Mouse (Mus musculus) intestine, postnatal 0 days (tissue): ENCODE measurements around the gene Tom1l2. TPM values are rescaled to one million over a fixed set of nuclear protein-coding genes. Genes with fewer than 3 reads are reported as not detected.

ENCODE experiments used
- ATAC-seq: fragments of 200-750 bp; cut with Nextera tagmentation; 2 replicates; pipeline ENCODE4 v1.8.0; 2017; ENCODE audit warnings: mild to moderate bottlenecking, moderate TSS enrichment, moderate library complexity
- H3K27ac ChIP-seq: fragments of 300-500 bp; sonication (generic); 2 replicates; pipeline ENCODE4 v1.5.1; 2014; ENCODE audit warnings: mild to moderate bottlenecking, low read depth, low read length, moderate library complexity
- H3K27me3 ChIP-seq: fragments of 300-500 bp; sonication (generic); replicated peaks from 2 replicates; pipeline ENCODE4 v1.6.1; 2014; ENCODE audit warnings: low read length, mixed read lengths; ENCODE audit not compliant: control insufficient read depth, insufficient read depth
- H3K36me3 ChIP-seq: fragments of 300-500 bp; sonication (generic); 2 replicates; pipeline ENCODE4 v1.6.1; 2014; ENCODE audit warnings: mild to moderate bottlenecking, moderate library complexity; ENCODE audit not compliant: control insufficient read depth, insufficient read depth
- H3K4me1 ChIP-seq: fragments of 300-500 bp; sonication (generic); replicated peaks from 2 replicates; pipeline ENCODE4 v1.6.1; 2014; ENCODE audit warnings: antibody characterized with exemption, low read length, mixed read lengths; ENCODE audit not compliant: control insufficient read depth, insufficient read depth
- H3K4me2 ChIP-seq: fragments of 300-500 bp; sonication (generic); replicated peaks from 2 replicates; pipeline ENCODE4 v1.6.1; 2014; ENCODE audit warnings: low read depth, mild to moderate bottlenecking, moderate library complexity
- H3K4me3 ChIP-seq: fragments of 300-500 bp; sonication (generic); 2 replicates; pipeline ENCODE4 v1.5.1; 2014; ENCODE audit warnings: low read depth, low read length
- H3K9ac ChIP-seq: fragments of 300-500 bp; sonication (generic); 2 replicates; pipeline ENCODE4 v1.6.1; 2014; ENCODE audit warnings: mild to moderate bottlenecking, low read depth, low read length
- H3K9me3 ChIP-seq: fragments of 300-500 bp; sonication (generic); 2 replicates; pipeline ENCODE4 v1.6.1; 2016; ENCODE audit warnings: mixed run types; ENCODE audit not compliant: control insufficient read depth
- CTCF ChIP-seq: sonication (generic); IDR thresholded peaks from 2 replicates; pipeline ENCODE4 v1.5.1; 2016; ENCODE audit warnings: low read depth, mild to moderate bottlenecking, control low read depth, antibody characterized with exemption, moderate library complexity
- WGBS: fragments of 180-500 bp; shearing (Covaris S2); extraction: QIAGEN DNeasy Blood & Tissue Kit; methylation state at CpG from one replicate; pipeline ENCODE4 v1.1.7; 2014; 5-methylcytosine and 5-hydroxymethylcytosine counted together
- polyA plus RNA-seq: library from polyadenylated mRNA; unstranded; fragments of >200 nt; fragmentation: Nextera tagmentation; extraction: Ambion mirVana; gene quantifications from 2 replicates; pipeline ENCODE4 v1.2.1, GENCODE M21; 2015

The Tom1l2 gene
- polyA plus RNA-seq, 1 experiment from 2014 or later = 29.6 TPM

GRCm38 (mm10) chr11:60200384-60200783, 152.3 kb downstream of the Tom1l2 start:
- Histone ChIP-seq H3K4me1 (0 out of 2 replicates have a peak, but pooled peaks cover 2% of the 10 kb centered on the region), H3K36me3 (peaks cover 84% of the 10 kb centered on the region), H3K9me3 (no peaks in the 10 kb centered on the region), H3K27ac (peak overlapping the region; percentile 60; the same call in 1 of the 2 replicates), H3K9ac (no peak overlapping the region), H3K27me3 (no peaks in the 10 kb centered on the region), H3K4me2 (no peak overlapping the region), H3K4me3 (no peak overlapping the region)
- ATAC-seq = no peak
- WGBS = 80% methylated on average over 11 of the region's 11 CpGs
- no peak for TF ChIP-seq CTCF

GRCm38 (mm10) chr11:60199702-60200184, 153.0 kb downstream of the Tom1l2 start:
- peak; percentile 31 for ATAC-seq
- WGBS = 26% methylated on average over 18 of the region's 18 CpGs
- peak; percentile 98 for TF ChIP-seq CTCF
- Histone ChIP-seq H3K27me3 (no peaks in the 10 kb centered on the region), H3K4me3 (no peak overlapping the region), H3K4me1 (0 out of 2 replicates have a peak, but pooled peaks cover 2% of the 10 kb centered on the region), H3K9me3 (peaks cover 3% of the 10 kb centered on the region; the same call in 1 of the 2 replicates), H3K36me3 (peaks cover 84% of the 10 kb centered on the region), H3K4me2 (no peak overlapping the region), H3K27ac (peak overlapping the region; percentile 50; the same call in 1 of the 2 replicates), H3K9ac (no peak overlapping the region)

- Histone ChIP-seq H3K36me3 (peaks cover 84% of the 10 kb centered on the region), H3K9ac (no peak overlapping the region), H3K4me2 (no peak overlapping the region), H3K9me3 (peaks cover 4% of the 10 kb centered on the region; the same call in 1 of the 2 replicates), H3K4me1 (0 out of 2 replicates have a peak, but pooled peaks cover 2% of the 10 kb centered on the region), H3K27ac (no peak overlapping the region), H3K27me3 (no peaks in the 10 kb centered on the region), H3K4me3 (no peak overlapping the region)
- no peak for ATAC-seq
- WGBS = 85% methylated on average over 12 of the region's 12 CpGs
- no peak for TF ChIP-seq CTCF
Observed at GRCm38 (mm10) chr11:60198651-60199050, 154.1 kb downstream of the Tom1l2 start.

GRCm38 (mm10) chr11:60197998-60198619, 154.6 kb downstream of the Tom1l2 start:
- ATAC-seq = no peak
- Histone ChIP-seq H3K9ac (no peak overlapping the region), H3K4me3 (no peak overlapping the region), H3K4me1 (0 out of 2 replicates have a peak, but pooled peaks cover 2% of the 10 kb centered on the region), H3K36me3 (peaks cover 83% of the 10 kb centered on the region), H3K9me3 (peaks cover 4% of the 10 kb centered on the region; the same call in 1 of the 2 replicates), H3K27ac (no peak overlapping the region), H3K4me2 (no peak overlapping the region), H3K27me3 (no peaks in the 10 kb centered on the region)
- WGBS = 72% methylated on average over 24 of the region's 24 CpGs
- no peak for TF ChIP-seq CTCF

GRCm38 (mm10) chr11:60196344-60196743, 156.4 kb downstream of the Tom1l2 start:
- TF ChIP-seq CTCF = 0 out of 2 replicates have a peak, but pooled peaks have one; percentile 9
- no peak overlapping the region for H3K9ac ChIP-seq
- no peak overlapping the region for H3K4me2 ChIP-seq
- H3K9me3 ChIP-seq = peaks cover 4% of the 10 kb centered on the region; the same call in 1 of the 2 replicates
- peak overlapping the region; percentile 46 for H3K27ac ChIP-seq
- ATAC-seq = peak; percentile 33; the same call in 1 of the 2 replicates
- no peaks in the 10 kb centered on the region for H3K27me3 ChIP-seq
- H3K4me3 ChIP-seq = no peak overlapping the region
- H3K36me3 ChIP-seq = peaks cover 67% of the 10 kb centered on the region
- WGBS = 43% methylated on average over 5 of the region's 5 CpGs
- 0 out of 2 replicates have a peak, but pooled peaks cover 2% of the 10 kb centered on the region for H3K4me1 ChIP-seq

GRCm38 (mm10) chr11:60195108-60195507, 157.6 kb downstream of the Tom1l2 start:
- H3K27ac ChIP-seq = no peak overlapping the region
- ATAC-seq = no peak
- peaks cover 4% of the 10 kb centered on the region; the same call in 1 of the 2 replicates for H3K9me3 ChIP-seq
- H3K4me3 ChIP-seq = no peak overlapping the region
- no peaks in the 10 kb centered on the region for H3K27me3 ChIP-seq
- no peak overlapping the region for H3K9ac ChIP-seq
- peak; percentile 72 for TF ChIP-seq CTCF
- 0 out of 2 replicates have a peak, but pooled peaks cover 2% of the 10 kb centered on the region for H3K4me1 ChIP-seq
- peaks cover 67% of the 10 kb centered on the region for H3K36me3 ChIP-seq
- no peak overlapping the region for H3K4me2 ChIP-seq
